Mouse (Mus musculus): ENCODE results near the gene Ercc5.

GRCm38 (mm10) chr1:44119201-44120073 is 28.1 kb upstream of the Ercc5 start:
- no peak for TF ChIP-seq GATA1 (IDR thresholded peaks at IDR 0.05; ENCODE audit: borderline replicate concordance, low read length)
- no peak for TF ChIP-seq FLI1 (IDR thresholded peaks at IDR 0.05; ENCODE audit: low read length)
